Mouse (Mus musculus): ENCODE measurements around the gene Pgpep1l.

Pgpep1l gene

GRCm38 (mm10) chr7:68282304-68283132, 18.5 kb upstream of the Pgpep1l start:
- peak; percentile 16 for DNase-seq (ENCODE audit: low read depth, low spot score)

DNA sequence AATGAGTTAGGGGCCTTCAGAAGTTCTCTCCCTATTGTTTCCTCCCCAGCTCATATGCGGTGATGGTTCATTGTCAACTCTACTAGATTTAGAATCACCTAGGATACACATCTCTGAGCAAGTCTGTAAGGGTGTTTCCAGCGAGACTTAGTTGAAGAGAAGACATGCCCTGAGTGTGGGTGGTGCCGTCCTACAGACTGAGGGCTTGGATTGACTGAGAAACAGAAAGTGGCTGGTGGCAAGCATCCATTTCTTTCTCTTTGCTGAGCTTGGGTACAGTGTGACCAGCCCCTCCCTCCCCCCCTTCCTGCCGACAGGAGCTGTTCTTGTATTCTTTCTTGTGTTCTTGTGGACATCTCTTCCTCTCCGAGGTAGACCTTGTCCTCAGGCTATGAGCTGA, 17.3 kb upstream of the Pgpep1l start:
- DNase-seq (ENCODE audit: low read depth, low spot score), result peak; percentile 47

- peak; percentile 49 for DNase-seq (ENCODE audit: low read depth, low spot score)
Measured at GRCm38 (mm10) chr7:68280352-68280869, 16.4 kb upstream of the Pgpep1l start.

DNA sequence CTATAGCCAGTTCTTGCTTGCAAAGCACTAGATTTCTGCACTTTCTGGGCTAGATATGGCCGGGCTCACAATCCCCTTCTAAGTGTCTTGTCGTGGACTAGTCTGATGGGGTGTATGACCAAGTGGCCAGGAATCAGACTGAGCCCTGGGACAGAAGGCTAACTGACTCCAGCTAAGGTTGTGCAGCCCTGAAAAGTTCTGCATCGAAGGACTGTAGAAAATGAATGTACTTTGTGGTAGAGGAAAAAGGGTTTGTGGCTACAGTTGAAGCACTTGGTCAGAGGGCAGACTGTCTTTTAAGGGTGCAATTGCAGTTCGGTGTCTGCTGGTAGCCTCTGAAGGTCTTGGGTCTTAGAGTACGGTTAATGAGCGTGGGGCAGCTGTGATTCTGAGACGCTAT, 15.4 kb upstream of the Pgpep1l start:
- DNase-seq (ENCODE audit: low read depth, low spot score), result no peak

DNA sequence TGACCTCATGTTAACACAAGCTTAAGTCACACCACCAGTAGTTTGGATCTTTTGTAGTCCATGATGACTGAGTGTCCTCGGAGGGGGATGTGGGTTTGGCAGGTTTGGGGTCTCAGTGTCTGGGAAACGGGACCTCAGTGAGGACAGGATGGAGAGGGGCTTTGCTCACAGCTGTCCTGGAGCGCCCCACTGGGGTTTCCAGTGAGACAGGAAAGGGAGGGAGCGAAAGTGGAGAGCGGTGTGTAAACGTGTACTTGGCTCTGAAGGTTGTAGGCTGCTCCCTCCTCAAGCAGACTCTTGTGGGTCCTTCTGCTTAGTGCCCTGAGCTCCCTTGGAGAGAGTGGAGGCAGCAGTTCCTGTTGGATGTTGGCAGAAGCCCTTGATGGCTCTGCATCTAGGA, 14.9 kb upstream of the Pgpep1l start:
- no peak for DNase-seq (ENCODE audit: low read depth, low spot score)

- DNase-seq (ENCODE audit: low read depth, low spot score), result no peak
Measured at GRCm38 (mm10) chr7:68278385-68278784, 14.4 kb upstream of the Pgpep1l start.

- no peak for DNase-seq (ENCODE audit: low read depth, low spot score)
Measured at GRCm38 (mm10) chr7:68277897-68278270, 13.9 kb upstream of the Pgpep1l start.

- peak; percentile 38 for DNase-seq (ENCODE audit: low read depth, low spot score)
Measured at GRCm38 (mm10) chr7:68277054-68277896, 13.2 kb upstream of the Pgpep1l start.

DNA sequence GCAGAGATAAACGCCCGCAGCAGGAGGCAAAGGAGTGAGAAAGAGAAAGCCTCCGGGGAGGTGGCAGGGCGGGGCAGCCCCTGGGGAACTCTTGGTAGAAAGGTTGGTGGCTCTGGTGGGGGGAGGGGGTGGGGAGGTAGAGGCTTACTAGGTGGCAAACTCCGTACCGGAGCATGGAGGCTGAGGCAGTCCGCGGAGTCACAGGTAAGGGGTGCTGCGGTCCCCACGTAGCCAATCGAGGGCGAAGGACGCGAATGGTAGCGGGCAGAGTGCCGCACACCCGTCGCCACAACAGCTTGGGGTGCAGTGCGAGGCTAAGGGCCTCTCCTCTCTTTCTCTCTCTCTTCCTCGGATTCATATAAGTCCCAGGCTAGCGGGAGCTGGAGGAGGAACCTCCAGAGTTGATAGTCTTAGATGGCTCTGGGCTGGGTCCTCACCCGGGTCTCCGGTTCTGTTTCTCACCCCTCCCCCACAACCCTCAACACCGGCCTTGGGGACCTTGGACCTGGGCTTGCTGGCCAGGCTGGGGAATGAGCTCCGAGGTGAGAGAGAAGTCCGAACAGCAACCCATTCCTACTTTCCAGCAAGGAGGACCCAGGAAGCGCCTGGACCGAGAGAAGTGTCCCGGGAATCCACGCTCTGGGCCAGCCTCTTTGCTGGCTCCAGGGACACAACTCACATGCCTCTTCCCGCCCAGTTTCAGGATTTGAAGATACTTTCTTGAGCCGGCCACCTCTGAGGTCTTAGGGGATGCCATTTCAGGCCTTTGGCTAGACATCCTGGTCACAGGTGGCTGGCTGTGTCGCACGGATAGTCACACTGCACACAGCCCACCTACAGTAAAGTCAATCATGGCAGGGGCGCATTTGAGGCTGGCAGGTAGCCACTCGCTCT, 12.1 kb upstream of the Pgpep1l start:
- DNase-seq (ENCODE audit: low read depth, low spot score), result no peak

DNA sequence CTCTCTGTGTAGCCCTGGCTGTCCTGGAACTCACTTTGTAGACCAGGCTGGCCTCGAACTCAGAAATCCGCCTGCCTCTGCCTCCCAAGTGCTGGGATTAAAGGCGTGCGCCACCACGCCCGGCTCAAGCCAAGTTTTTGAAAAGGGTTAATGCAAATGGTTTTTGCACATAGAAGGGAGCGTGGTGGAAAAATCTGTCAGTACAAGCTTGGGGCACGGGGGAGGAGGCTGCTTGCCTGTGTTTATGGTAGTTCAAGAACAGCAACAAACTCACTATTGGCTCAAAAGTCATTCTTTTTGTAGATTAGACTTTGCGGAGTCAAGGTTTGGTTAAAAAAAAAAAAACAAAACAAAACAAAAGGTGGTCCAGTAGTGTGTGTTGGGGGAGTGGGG, 11.4 kb upstream of the Pgpep1l start:
- peak; percentile 15 for DNase-seq (ENCODE audit: low read depth, low spot score)

- DNase-seq (ENCODE audit: low read depth, low spot score), result no peak
Measured at GRCm38 (mm10) chr7:68274951-68275350, 10.9 kb upstream of the Pgpep1l start.

DNA sequence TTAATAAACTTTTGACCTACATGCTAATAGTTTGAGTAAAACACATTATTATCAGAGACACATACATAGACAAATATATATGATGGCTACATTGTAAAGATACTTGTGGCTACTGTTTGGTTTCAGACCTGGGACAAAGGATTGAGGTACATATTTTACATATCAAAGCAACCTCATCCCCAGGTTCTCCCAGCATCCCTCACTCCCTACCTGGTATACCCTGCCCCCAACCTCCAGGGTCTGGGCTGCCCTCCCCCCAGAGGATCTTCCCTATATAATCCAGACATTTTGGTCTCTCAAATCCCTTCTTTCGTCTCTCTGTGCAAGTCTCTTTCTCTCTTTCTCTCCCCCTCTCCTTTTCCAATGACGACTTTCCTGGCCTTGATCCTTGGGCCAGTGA, 10.2 kb upstream of the Pgpep1l start:
- no peak for DNase-seq (ENCODE audit: low read depth, low spot score)

GRCm38 (mm10) chr7:68273515-68273914, 9.5 kb upstream of the Pgpep1l start, which contains the start of gene Fam169b:
Fam169b (plus strand) TSS chr7:68273839.
- DNase-seq (ENCODE audit: low read depth, low spot score), result no peak

DNA sequence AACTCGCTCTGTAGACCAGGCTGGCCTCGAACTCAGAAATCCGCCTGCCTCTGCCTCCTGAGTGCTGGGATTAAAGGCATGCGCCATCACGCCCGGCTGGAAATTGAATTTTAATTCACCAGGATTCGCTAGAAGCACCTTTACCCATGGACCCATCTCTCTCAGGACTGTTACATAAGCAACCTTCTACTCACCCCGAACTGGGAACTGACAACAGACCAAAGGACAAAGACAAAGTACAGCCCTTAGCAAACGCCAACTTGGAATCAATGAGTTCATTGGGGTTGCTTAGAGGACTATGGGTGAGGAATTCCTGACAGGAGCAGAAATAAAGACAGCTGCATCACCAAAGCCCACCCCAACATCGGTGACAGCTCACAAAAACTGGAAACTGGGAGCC, 8.6 kb upstream of the Pgpep1l start:
- DNase-seq (ENCODE audit: low read depth, low spot score), result no peak

DNA sequence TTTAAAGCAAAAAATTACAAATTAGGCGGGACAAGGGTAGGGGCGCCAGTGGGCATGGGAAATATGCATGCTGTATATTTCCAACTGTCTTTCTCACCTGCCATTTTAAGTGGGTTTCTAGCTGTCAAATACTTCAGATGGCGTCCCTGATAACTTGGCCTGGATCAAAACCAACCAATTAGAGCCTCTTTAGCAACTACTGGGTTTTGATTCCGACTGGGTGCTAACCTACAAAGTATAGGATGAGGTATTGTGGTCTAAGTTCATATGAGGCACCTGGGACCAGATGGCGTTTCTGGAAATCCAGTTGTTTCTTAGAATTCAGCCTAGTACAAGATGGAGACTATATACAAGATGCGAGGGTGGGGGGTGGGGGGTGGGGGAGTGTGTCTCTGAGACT, 7.8 kb upstream of the Pgpep1l start:
- no peak for DNase-seq (ENCODE audit: low read depth, low spot score)

DNA sequence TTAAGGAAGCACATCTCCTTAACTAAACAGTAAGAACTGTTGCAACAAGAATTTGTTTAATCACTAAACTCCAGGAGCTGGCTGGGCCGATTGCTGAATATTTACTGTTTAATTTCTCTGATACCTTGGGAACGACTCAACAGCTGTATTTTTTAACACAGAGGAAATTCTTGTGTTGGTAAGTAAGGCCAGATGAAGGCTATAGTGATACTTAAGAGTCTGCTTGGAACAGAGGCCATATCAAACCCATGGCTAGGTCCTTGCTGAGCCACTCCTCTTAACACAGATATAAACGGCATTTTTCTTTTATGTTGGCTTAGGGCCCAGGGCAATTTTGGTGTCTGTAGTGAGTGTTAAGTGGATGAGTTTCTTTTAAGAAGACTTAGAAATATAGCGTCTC, 6.5 kb upstream of the Pgpep1l start:
- DNase-seq (ENCODE audit: low read depth, low spot score), result no peak

- no peak for DNase-seq (ENCODE audit: low read depth, low spot score)
Measured at GRCm38 (mm10) chr7:68266691-68267090, 2.7 kb upstream of the Pgpep1l start.

GRCm38 (mm10) chr7:68265391-68265790, 1.4 kb upstream of the Pgpep1l start:
- DNase-seq (ENCODE audit: low read depth, low spot score), result no peak

DNA sequence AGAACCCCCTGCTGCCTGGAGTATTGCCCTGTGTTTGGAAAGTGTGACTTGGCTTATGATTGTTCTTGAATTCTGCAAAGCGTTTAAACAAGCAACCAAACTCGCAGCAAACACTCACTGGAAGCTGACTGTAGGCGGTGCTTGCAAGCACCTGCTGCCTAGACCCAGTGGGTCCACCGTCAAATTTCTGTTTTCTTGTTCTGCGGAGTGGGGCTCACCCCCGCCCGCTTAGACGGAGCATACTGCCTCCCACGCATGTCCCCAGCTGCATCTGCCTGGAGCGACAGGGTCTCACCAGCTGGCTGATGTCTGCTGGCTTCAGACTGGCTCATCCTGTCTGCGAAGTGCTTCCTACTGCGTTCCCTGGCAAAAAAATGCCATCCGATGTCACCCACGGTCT, 498 bp upstream of the Pgpep1l start:
- DNase-seq (ENCODE audit: low read depth, low spot score), result peak; percentile 91

DNA sequence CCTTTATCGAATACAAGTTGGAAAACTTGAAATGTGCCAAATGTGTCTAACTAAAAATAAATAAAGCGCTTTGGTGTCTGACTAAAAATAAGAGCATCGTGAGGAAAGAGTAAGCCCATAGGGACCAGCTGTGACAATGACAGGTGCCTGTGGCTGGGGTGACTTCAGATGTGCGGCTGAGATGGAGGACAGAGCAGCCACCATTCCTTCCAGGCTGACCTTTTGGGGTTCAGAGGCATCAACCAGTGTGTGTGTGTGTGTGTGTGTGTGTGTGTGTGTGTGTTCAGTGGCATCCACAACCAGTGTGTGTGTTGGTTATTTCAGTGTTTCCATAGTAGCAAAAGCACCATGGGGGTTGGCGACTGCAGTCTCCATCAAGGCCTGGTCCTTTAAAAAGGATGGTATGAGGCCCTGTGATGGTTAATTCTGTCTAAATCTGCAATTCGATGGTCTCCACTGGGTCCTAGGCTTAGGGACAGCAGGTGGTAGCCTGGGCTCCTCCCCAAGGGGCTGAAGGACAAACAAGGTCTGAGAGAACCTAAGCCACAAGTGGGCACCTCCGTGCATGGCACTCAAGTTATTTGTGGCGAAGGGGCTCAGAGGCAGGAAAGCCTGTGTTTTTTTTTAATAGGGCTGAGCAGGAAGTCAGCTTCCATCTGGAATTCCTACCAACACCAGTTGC, 546 bp downstream of the Pgpep1l start:
- DNase-seq (ENCODE audit: low read depth, low spot score), result peak; percentile 16

DNA sequence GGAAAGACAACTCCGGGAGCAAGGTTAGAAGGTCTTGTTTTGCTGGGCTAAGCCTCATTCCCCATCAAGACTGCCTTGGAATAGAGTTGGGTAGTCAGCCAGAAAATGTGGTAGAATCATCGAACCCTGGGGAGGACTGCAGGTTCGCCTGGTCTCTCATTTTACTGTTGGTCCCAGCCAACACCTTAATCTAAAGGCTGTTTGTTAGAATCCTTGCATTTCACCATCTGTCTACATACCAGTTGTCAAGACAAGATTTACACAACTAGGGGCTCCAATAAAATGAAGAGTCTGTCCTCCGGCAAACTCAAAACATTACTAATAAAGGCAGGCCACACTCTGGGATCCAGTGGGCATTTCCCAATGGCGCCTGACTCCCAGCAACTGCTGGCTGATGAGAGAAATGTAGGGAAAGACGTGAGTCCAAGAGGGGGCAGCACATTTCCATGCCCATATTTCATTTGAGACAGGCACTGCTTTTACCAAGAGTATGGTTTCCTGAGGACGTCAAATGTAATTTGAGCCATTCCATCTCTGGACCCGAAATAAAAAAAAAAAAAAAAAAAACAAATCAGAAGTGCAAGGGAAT, 1.3 kb downstream of the Pgpep1l start:
- DNase-seq (ENCODE audit: low read depth, low spot score), result no peak

All from brain, adult 2 months (tissue).